Mouse (Mus musculus) ES-E14 (cell line): ENCODE measurements around the gene Hoxd11.

Experiments
- CHD2 ChIP-seq: IDR thresholded peaks from 2 replicates; pipeline ENCODE4 v1.6.1; 2014; ENCODE audit warnings: mild to moderate bottlenecking, low read depth, low read length, inconsistent platforms
- HCFC1 ChIP-seq: IDR thresholded peaks from 2 replicates; pipeline ENCODE4 v1.6.1; 2012; ENCODE audit warnings: low read length, inconsistent platforms, borderline replicate concordance; ENCODE audit not compliant: insufficient read depth
- MAFK ChIP-seq: IDR thresholded peaks from 2 replicates; pipeline ENCODE4 v1.6.1; 2014; ENCODE audit warnings: mild to moderate bottlenecking, low read depth, low read length, inconsistent platforms; ENCODE audit not compliant: insufficient read depth
- ZNF384 ChIP-seq: IDR thresholded peaks from 2 replicates; pipeline ENCODE4 v1.6.1; 2012; ENCODE audit warnings: low read depth, low read length, inconsistent platforms

- TF ChIP-seq ZNF384 = no peak
- no peak for TF ChIP-seq HCFC1
- TF ChIP-seq CHD2 = no peak
- no peak for TF ChIP-seq MAFK
These were observed 21.3 kb downstream of the Hoxd11 start for GRCm38 (mm10) chr2:74700546-74701112.
